Mouse (Mus musculus) liver, adult 2 months (tissue): ENCODE measurements around the gene Atf4. TPM values are rescaled to one million over a fixed set of nuclear protein-coding genes. Genes with fewer than 3 reads are reported as not detected.

Source experiments
- DNase-seq: peaks from one replicate; pipeline ENCODE4 v3.0.0-alpha.2; 2011; ENCODE audit warnings: low read depth, low spot score; ENCODE audit errors: extremely low read depth
- H3K27ac ChIP-seq: fragments of 200-500 bp; replicated peaks from 2 replicates; pipeline ENCODE4 v1.5.1; 2012; ENCODE audit warnings: low read depth, mild to moderate bottlenecking, control low read depth, inconsistent platforms, low read length; ENCODE audit not compliant: insufficient read depth
- H3K27me3 ChIP-seq: fragments of 200-500 bp; 2 replicates; pipeline ENCODE4 v1.6.1; 2012; ENCODE audit warnings: mild to moderate bottlenecking, moderate library complexity, low read length, inconsistent platforms; ENCODE audit not compliant: control insufficient read depth, insufficient read depth
- H3K36me3 ChIP-seq: fragments of 200-500 bp; 2 replicates; pipeline ENCODE4 v1.6.1; 2012; ENCODE audit warnings: low read length, inconsistent platforms; ENCODE audit not compliant: control insufficient read depth, insufficient read depth
- H3K4me1 ChIP-seq: fragments of 200-500 bp; 2 replicates; pipeline ENCODE4 v1.6.1; 2011; ENCODE audit warnings: low read length; ENCODE audit not compliant: control insufficient read depth, insufficient read depth
- H3K4me3 ChIP-seq: fragments of 200-500 bp; 2 replicates; pipeline ENCODE4 v1.5.1; 2011; ENCODE audit warnings: low read depth, mild to moderate bottlenecking, control low read depth, low read length, moderate library complexity; ENCODE audit not compliant: insufficient read depth
- H3K79me2 ChIP-seq: fragments of 200-500 bp; 2 replicates; pipeline ENCODE4 v1.6.1; 2012; ENCODE audit warnings: inconsistent platforms, mild to moderate bottlenecking, low read length, moderate library complexity; ENCODE audit not compliant: control insufficient read depth, insufficient read depth
- H3K9ac ChIP-seq: fragments of 200-500 bp; 2 replicates; pipeline ENCODE4 v1.6.1; 2012; ENCODE audit warnings: low read depth, mild to moderate bottlenecking, control low read depth, inconsistent platforms, low read length
- CTCF ChIP-seq: fragments of 200-500 bp; IDR thresholded peaks from 2 replicates; pipeline ENCODE4 v1.5.1; 2011; ENCODE audit warnings: low read depth, low read length, control low read depth
- POLR2A ChIP-seq: fragments of 200-500 bp; IDR thresholded peaks from 2 replicates; pipeline ENCODE4 v1.6.1; 2011; ENCODE audit warnings: low read length, control low read depth; ENCODE audit not compliant: insufficient read depth; ENCODE audit errors: extremely low read depth
- WGBS: fragments of 180-500 bp; shearing (Covaris S2); methylation state at CpG from one replicate; pipeline ENCODE4 v1.1.7; 2018; 5-methylcytosine and 5-hydroxymethylcytosine counted together
- polyA plus RNA-seq: library from polyadenylated mRNA; depleted of rRNA; stranded (reverse); fragments of >200 nt; gene quantifications from 2 replicates; pipeline ENCODE4 v1.2.3, GENCODE M21; 2012
- total RNA-seq: library from RNA; depleted of rRNA; stranded (reverse); fragments of >200 nt; gene quantifications from 2 replicates; pipeline ENCODE4 v1.2.3, GENCODE M21; 2014

Gene Atf4
- total and polyA plus RNA-seq, 2 experiments, result 50.0 to 130 TPM

- H3K27me3 ChIP-seq, result no peaks in the 10 kb centered on the region
- no peaks in the 10 kb centered on the region for H3K79me2 ChIP-seq
- H3K27ac ChIP-seq, result no peak overlapping the region
- WGBS, result 50% methylated on average over 2 of the region's 2 CpGs
- H3K4me3 ChIP-seq, result no peak overlapping the region
- H3K4me1 ChIP-seq, result no peaks in the 10 kb centered on the region
- DNase-seq, result peak; percentile 73
- H3K9ac ChIP-seq, result no peak overlapping the region
- peak; percentile 22; the same call in 1 of the 2 replicates for TF ChIP-seq CTCF
- no peak for TF ChIP-seq POLR2A
- no peaks in the 10 kb centered on the region for H3K36me3 ChIP-seq
Observed at GRCm38 (mm10) chr15:80225796-80226195, 29.2 kb upstream of the Atf4 start.

GRCm38 (mm10) chr15:80228071-80228800 lies 26.7 kb upstream of the Atf4 start:
- Histone ChIP-seq H3K4me1 (peaks cover 3% of the 10 kb centered on the region; the same call in 1 of the 2 replicates), H3K27ac (no peak overlapping the region), H3K79me2 (no peaks in the 10 kb centered on the region), H3K27me3 (no peaks in the 10 kb centered on the region), H3K36me3 (no peaks in the 10 kb centered on the region), H3K9ac (no peak overlapping the region), H3K4me3 (no peak overlapping the region)
- 89% methylated on average over 17 of the region's 17 CpGs for WGBS
- DNase-seq, result no peak
- no peak for TF ChIP-seq POLR2A
- no peak for TF ChIP-seq CTCF

GRCm38 (mm10) chr15:80232331-80232730 lies 22.7 kb upstream of the Atf4 start:
- no peak overlapping the region for H3K9ac ChIP-seq
- peaks cover 18% of the 10 kb centered on the region for H3K79me2 ChIP-seq
- no peaks in the 10 kb centered on the region for H3K27me3 ChIP-seq
- peaks cover 9% of the 10 kb centered on the region for H3K4me1 ChIP-seq
- no peak for DNase-seq
- H3K27ac ChIP-seq, result no peak overlapping the region
- no peak overlapping the region for H3K4me3 ChIP-seq
- WGBS, result 79% methylated on average over 2 of the region's 2 CpGs
- H3K36me3 ChIP-seq, result peaks cover 15% of the 10 kb centered on the region
- no peak for TF ChIP-seq CTCF
- no peak for TF ChIP-seq POLR2A

GRCm38 (mm10) chr15:80233053-80233452 lies 21.9 kb upstream of the Atf4 start:
- H3K9ac ChIP-seq, result no peak overlapping the region
- peak overlapping the region; percentile 70 for H3K27ac ChIP-seq
- DNase-seq, result no peak
- peaks cover 21% of the 10 kb centered on the region for H3K79me2 ChIP-seq
- TF ChIP-seq POLR2A, result no peak
- no peak for TF ChIP-seq CTCF
- WGBS, result 82% methylated on average over 4 of the region's 4 CpGs
- H3K36me3 ChIP-seq, result peaks cover 19% of the 10 kb centered on the region
- no peaks in the 10 kb centered on the region for H3K27me3 ChIP-seq
- H3K4me1 ChIP-seq, result peaks cover 11% of the 10 kb centered on the region
- no peak overlapping the region for H3K4me3 ChIP-seq

- 1% methylated on average over 67 of the region's 67 CpGs for WGBS
- Histone ChIP-seq H3K27ac (peak within 1 kb of the TSS; percentile 89), H3K4me1 (peaks cover 11% of the 10 kb centered on the region), H3K27me3 (no peaks in the 10 kb centered on the region), H3K4me3 (peak within 1 kb of the TSS; percentile 97), H3K79me2 (peaks cover 23% of the 10 kb centered on the region), H3K36me3 (peaks cover 27% of the 10 kb centered on the region), H3K9ac (peak within 1 kb of the TSS; percentile 93)
- TF ChIP-seq CTCF, result peak; percentile 18; the same call in 1 of the 2 replicates
- TF ChIP-seq POLR2A, result peak; percentile 56; the same call in 1 of the 2 replicates
- DNase-seq, result peak; percentile 95
Observed at GRCm38 (mm10) chr15:80233733-80234509, 21.1 kb upstream of the Atf4 start, which contains the start of gene Mief1. Gene Mief1, plus strand, starts transcription at chr15:80234018.
